In the genomic region with DNA sequence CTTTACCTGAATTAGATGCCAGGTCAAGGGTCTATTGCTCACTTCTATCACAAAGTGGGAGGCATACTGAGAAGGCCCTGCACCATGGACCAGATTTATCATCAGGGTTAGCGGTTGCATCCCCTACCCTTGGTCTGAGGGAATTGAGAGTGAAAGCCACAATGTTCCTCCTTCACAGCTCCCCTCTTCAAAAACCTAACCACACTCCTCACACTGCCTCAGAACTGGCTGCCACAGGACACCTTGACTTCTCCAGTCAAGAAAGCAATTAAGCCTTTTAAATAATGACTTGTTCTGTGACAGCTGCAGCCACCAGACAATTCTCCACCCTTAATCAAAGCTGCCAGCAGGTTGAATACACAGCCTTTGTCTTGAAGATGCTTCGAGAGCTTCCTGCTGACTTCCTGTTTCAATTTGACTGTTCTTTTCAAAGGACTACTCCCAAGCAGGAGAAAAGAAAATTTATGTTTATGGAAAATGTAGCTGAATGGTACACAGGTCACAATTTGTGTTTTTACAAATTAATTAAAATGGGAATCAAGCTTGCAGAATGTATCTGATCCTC, we compare ENCODE assay signal across 16 mouse cellular contexts. TPM values are rescaled to one million over a fixed set of nuclear protein-coding genes. Genes with fewer than 3 reads are reported as not detected.
"Had no signal": no experiment of that assay in that cellular context is flagged by ENCODE, and none has a peak within 500 bp of the region (broad histone marks: within the 10 kb centered on the region; RNA-seq: fewer than 3 reads in every experiment).

No protein-coding gene starts in this region.

- H3K4me3 ChIP-seq: limb, embryonic 15.5 days; liver, embryonic 12.5 days; midbrain, embryonic 15.5 days; neural tube, embryonic 13.5 days had no signal

- H3K4me2 ChIP-seq: limb, embryonic 15.5 days; liver, embryonic 12.5 days; midbrain, embryonic 11.5 days; midbrain, embryonic 15.5 days; neural tube, embryonic 13.5 days had no signal

- H3K27me3 ChIP-seq: limb, embryonic 15.5 days; midbrain, embryonic 15.5 days; neural tube, embryonic 13.5 days had no signal

- DNase-seq: kidney, adult 9 months; kidney, postnatal 4 days; retina, postnatal 1 day; right cerebral cortex, postnatal 4 days; spleen, adult 18-20 months; thymus, adult 18-20 months; thymus, postnatal 14 days had no signal

- ATAC-seq: liver, embryonic 12.5 days; midbrain, embryonic 15.5 days had no signal

- H3K9me3 ChIP-seq: limb, embryonic 15.5 days; liver, embryonic 12.5 days; midbrain, embryonic 15.5 days; neural tube, embryonic 13.5 days had no signal

- H3K27ac ChIP-seq: kidney, postnatal 0 days; limb, embryonic 15.5 days; liver, embryonic 12.5 days; midbrain, embryonic 15.5 days; neural tube, embryonic 13.5 days had no signal

- H3K36me3 ChIP-seq: limb, embryonic 15.5 days; liver, embryonic 12.5 days; midbrain, embryonic 15.5 days; neural tube, embryonic 13.5 days had no signal

- H3K9ac ChIP-seq: limb, embryonic 15.5 days; liver, embryonic 12.5 days; midbrain, embryonic 15.5 days; neural tube, embryonic 13.5 days had no signal

RNA-seq across cellular contexts. Expression of gene Ehf, which starts 12.3 kb away (rescaled TPM):
- total RNA-seq: layer of hippocampus, postnatal 25 days; left cerebral cortex, adult 8-10 months had no signal
- polyA plus RNA-seq: limb, embryonic 11.5 days; midbrain, embryonic 11.5 days had no signal
